Mouse (Mus musculus) embryo, embryonic 11 days (tissue): ENCODE data around the gene Nfic.

ENCODE experiments used
- DNase-seq: peaks from one replicate; pipeline ENCODE4 v3.0.0-alpha.2; 2015

Gene Nfic

DNA sequence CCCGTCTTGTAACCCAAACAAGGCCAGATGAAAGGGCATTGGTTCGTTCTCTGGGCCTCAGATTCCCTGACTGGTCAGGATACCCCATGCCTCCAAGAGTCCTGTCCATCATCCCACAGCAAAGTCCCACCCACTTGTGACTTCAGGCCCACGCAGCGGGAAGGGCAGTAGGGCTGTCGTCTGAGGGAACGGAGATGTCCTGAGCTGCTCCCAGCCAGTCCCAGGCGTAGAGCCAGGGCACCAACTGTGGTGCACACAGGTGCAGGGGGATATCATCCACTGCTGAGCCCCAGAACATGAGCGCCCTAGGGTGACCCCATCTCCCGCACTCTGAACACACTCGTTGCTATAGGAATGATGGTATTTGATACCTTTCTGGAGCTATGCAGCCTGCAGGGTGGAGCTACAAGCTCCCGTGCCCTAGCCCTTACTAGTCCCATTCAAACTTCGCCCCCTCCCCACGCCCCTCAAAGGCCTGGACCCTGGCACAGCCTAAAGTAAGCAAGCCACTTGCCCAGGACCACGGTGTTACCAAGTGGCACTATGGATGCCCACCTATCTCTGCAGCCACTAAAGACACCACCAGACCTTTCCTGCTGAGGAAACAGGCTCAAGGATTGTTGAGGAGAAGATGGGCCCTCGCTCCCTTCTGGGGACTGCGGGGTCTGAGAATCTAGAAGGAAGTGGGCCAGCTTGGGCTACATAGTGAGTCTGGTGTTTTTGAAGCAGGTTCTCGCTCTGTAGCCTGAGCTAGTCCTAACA, 39.7 kb downstream of the Nfic start:
- DNase-seq, result no peak

DNA sequence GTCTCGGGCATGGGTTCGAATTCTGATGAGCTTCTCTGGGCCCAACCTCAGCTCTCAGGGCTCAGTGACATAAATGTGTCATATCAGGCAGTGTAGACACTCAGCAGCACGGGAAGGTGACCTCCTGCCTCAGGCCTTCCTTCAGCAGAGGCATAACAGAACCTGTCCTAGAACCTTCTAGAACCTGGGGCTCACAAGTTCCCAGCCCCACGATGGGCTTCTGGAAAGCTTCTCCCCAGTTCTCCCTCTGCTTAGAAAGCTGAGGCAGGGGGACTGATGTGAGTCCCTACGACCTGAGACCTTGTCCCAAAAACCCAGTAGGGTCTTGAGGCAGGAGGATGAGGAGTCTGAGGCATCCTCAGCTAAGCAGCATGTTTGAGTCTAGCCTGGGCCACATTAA, 40.3 kb downstream of the Nfic start:
- no peak for DNase-seq

GRCm38 (mm10) chr10:81414682-81415081, 40.8 kb downstream of the Nfic start:
- DNase-seq, result no peak

GRCm38 (mm10) chr10:81413310-81414261, 41.8 kb downstream of the Nfic start:
- peak; percentile 82 for DNase-seq

- DNase-seq, result no peak
These were observed 42.7 kb downstream of the Nfic start for GRCm38 (mm10) chr10:81412586-81413309.

DNA sequence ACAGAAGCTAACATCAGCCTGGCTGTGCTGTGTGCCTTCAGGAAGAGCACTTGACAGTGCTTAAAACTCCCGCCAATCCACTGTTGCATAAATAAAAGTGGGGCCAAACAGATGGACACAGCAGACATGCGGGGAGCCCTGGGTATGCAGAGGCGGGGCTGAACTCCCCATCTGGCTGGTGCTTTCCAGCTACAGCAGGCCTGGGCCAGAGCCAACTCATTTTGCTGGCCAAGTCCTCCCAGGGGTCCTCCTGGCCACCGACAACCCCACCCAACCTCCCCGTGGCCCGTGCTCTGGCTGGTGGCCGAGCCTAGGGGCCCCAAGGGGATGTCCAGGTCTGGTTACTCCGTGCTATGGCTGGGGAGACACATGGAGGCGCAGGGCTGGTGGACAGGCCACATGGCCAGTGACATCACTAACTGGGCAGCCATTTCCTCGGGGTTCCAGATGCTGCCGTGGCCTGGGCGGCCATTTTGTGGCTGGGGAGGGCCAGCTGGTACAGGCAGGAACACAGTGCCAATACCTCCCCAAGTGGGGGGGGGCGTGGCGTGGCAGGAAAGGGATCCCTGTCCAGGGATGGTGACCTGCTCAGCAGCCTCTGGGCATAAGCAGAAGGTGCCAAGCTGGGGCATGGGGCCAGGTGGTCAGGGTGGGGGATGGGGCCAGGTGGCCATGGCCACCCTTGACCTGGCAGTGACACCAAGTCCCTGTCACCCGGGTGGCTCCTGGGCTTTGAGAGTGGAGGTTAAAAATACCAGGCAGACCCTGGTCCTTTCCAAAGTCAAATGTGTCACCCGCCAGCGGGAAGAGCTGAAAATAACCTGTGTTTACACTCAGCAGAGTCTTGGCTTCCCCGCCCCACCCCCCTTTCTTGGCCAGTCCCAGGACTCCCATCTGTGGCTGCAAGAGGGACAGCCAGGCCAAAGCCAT, 43.7 kb downstream of the Nfic start:
- DNase-seq, result no peak

DNA sequence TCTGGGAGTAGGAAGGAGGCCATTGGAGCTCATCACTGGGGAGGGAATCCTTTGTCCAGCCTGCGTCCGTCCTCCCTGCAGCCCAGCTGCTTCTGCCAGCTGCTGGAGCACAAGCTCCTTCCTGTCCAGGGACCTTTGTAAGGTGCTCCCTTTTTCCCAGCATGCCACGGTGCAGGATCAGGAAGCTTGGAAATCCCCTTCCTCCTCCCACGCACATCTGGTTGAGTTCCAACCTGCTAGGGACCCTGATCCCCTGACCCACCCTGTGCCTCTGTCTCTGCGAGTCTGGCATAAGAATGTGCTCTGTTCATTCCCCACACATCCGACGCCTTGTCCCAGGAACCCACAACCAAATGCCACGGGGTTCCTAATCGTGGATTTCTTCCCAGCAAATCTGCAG, 44.5 kb downstream of the Nfic start:
- no peak for DNase-seq

DNA sequence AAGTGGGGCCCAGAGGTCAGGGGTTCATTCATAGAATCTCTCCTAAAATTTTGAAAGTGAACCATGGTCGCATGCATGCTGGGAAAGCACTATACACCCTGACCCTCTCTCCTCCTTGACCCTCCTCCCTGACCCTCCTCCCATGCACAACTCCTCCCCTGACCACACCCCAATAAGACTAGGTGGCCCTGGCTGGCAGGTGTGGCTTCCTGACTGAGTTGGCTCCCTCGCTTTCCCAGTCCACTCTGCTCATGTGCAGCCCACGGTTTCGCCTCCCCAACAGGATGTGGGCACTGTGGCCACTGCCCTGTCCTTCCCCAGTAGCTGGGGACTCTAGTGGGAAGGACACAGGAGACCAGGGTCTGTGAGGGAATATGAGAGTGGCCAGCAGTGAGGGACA, 45.1 kb downstream of the Nfic start:
- no peak for DNase-seq

DNA sequence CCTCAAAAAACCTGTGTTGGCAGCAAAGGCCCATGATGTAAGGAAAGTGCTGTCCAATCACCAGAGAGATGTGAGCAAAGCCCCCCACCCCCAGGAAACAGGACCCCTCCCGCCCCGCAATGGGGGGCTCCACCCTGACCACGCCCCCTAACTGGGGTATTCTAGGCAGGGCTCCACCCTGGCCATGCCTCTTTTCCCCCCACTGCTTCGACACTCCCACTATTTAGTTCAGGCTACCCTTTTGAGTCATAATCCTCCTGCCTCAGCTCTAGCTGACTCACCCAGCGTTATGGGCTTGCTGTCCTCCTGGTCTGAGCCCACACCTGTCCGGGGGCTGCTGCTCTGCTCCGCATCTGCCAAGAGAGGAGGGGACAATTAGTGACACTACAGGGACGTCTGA, 46.1 kb downstream of the Nfic start:
- peak; percentile 72 for DNase-seq

- DNase-seq, result peak; percentile 84
These were observed 46.6 kb downstream of the Nfic start for GRCm38 (mm10) chr10:81408871-81409291.

DNA sequence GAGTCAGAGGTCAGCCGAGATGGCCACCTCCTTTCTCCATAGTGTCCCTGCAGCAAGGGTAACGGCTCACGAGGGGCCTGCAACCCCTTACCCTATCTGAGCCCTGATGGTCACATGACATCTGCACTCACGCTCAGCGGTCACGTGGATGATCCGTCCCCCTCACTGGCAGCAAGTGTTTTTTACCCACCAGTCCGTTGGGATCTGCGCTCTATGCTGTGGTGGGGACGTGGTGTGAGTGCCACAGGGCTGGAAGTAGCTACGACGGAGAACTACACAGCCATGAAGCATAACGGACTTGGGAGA, 47.1 kb downstream of the Nfic start:
- no peak for DNase-seq

- peak; percentile 79 for DNase-seq
These were observed 47.7 kb downstream of the Nfic start for GRCm38 (mm10) chr10:81407539-81408423.

GRCm38 (mm10) chr10:81406504-81407440, 48.7 kb downstream of the Nfic start:
- DNase-seq, result no peak

DNA sequence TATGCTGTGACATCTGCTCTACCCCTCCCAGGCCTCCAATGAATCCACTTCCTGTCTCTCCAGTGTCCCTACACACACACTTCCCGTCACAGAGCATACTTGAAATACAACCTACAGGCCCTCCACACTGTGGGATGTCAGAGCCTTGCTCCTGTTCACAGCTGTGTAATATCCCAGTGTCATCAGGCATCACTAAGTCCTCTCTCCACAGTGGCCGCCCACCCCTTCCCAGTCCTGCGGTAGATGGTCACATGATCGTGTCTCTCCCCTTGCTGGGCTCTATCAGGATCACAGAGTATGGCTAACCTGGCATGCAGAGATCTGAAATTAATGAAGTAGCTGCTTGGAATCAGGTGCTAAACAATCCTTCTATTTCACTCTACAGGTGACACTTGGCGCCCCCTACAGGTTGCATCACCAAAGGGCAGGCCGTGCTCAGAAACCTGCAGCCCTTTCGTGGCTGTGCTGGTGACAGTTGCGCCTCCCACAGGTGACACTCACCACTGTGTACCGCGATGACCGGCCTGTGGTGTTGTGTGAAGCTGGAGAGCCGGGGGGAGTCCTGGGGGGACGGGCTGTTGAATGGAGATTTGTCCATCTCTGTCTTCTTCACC, 49.7 kb downstream of the Nfic start:
- DNase-seq, result peak; percentile 57

DNA sequence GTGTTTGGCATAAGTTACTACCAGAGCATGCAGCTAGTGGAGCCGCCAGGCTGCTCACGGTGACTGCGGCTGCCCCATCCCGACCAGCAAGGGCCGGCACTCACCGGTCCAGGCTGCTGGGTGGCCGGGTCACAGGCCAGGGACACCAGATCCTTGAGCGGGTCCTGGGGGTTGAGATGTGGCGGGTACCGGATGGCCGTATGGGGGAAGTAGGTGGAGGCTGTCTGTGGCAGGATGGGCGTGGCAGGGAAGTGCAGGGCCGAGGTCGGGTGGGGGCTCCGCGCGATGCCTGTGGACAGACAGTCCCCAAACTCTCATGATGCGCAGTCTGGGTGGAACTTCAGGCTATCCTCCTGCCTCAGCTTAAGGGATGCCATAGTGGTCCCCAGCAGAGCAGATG, 50.7 kb downstream of the Nfic start:
- DNase-seq, result no peak

- DNase-seq, result no peak
These were observed 51.4 kb downstream of the Nfic start for GRCm38 (mm10) chr10:81404082-81404481.

- no peak for DNase-seq
These were observed 51.9 kb downstream of the Nfic start for GRCm38 (mm10) chr10:81403511-81403910.

- DNase-seq, result no peak
These were observed 53.1 kb downstream of the Nfic start for GRCm38 (mm10) chr10:81402227-81402765.

- DNase-seq, result peak; percentile 91
These were observed 53.8 kb downstream of the Nfic start for GRCm38 (mm10) chr10:81401521-81402226.
